Mouse (Mus musculus) spleen, adult 2 months (tissue): ENCODE measurements at regions not wholly inside any gene's neighbourhood (a gene's known extent, or its start where the extent isn't known, plus 50 kb on each side); places are given as distances from the start of the nearest gene placed in this dataset.

Experiments used
- DNase-seq, 2 experiments: peaks; one replicate each; pipeline versions ENCODE4 v3.0.0 to v3.0.0-alpha.2; 2012 to 2021; ENCODE audit warnings: low spot score in 2 of 2, low read depth in 1 of 2
- H3K27ac ChIP-seq: fragments of 200-500 bp; 2 replicates; pipeline ENCODE4 v1.5.1; 2012; ENCODE audit warnings: low read length, inconsistent platforms; ENCODE audit not compliant: insufficient read depth
- H3K27me3 ChIP-seq: fragments of 200-500 bp; 2 replicates; pipeline ENCODE4 v1.6.1; 2012; ENCODE audit warnings: mild to moderate bottlenecking, moderate library complexity, low read length, inconsistent platforms; ENCODE audit not compliant: control insufficient read depth, insufficient read depth
- H3K36me3 ChIP-seq: fragments of 200-500 bp; 2 replicates; pipeline ENCODE4 v1.6.1; 2012; ENCODE audit warnings: mild to moderate bottlenecking, low read length, inconsistent platforms; ENCODE audit not compliant: control insufficient read depth, insufficient read depth
- H3K4me1 ChIP-seq: fragments of 200-500 bp; 2 replicates; pipeline ENCODE4 v1.6.1; 2011; ENCODE audit warnings: inconsistent platforms; ENCODE audit not compliant: control insufficient read depth, insufficient read depth, insufficient read length
- H3K4me3 ChIP-seq: fragments of 200-500 bp; 2 replicates; pipeline ENCODE4 v1.5.1; 2011; ENCODE audit warnings: mild to moderate bottlenecking, inconsistent platforms; ENCODE audit not compliant: insufficient read depth, insufficient read length; ENCODE audit errors: extremely low read depth
- CTCF ChIP-seq: fragments of 200-500 bp; IDR thresholded peaks from 2 replicates; pipeline ENCODE4 v1.5.1; 2011; ENCODE audit warnings: mild to moderate bottlenecking, inconsistent platforms; ENCODE audit not compliant: insufficient read depth, insufficient read length, insufficient replicate concordance; ENCODE audit errors: extremely low read depth
- POLR2A ChIP-seq: fragments of 200-500 bp; IDR thresholded peaks from 2 replicates; pipeline ENCODE4 v1.6.1; 2011; ENCODE audit warnings: low read depth, low read length, inconsistent platforms
- WGBS: fragments of 180-500 bp; shearing (Covaris S2); methylation state at CpG from one replicate; pipeline ENCODE4 v1.1.7; 2018; 5-methylcytosine and 5-hydroxymethylcytosine counted together

GRCm38 (mm10) chr13:30600194-30600593 lies 55.0 kb upstream of the Uqcrfs1 start:
- H3K27me3 ChIP-seq = no peaks in the 10 kb centered on the region
- peaks cover 2% of the 10 kb centered on the region; the same call in 1 of the 2 replicates for H3K4me1 ChIP-seq
- H3K36me3 ChIP-seq = no peaks in the 10 kb centered on the region
- no peak overlapping the region for H3K4me3 ChIP-seq
- no peak for DNase-seq
- H3K27ac ChIP-seq = no peak overlapping the region
- WGBS = 88% methylated on average over 6 of the region's 6 CpGs
- no peak for TF ChIP-seq POLR2A
- no peak for TF ChIP-seq CTCF

- 71% methylated on average over 4 of the region's 4 CpGs for WGBS
- TF ChIP-seq POLR2A = no peak
- no peak for TF ChIP-seq CTCF
Observed at GRCm38 (mm10) chr13:30600625-30601407, 55.7 kb upstream of the Uqcrfs1 start.

GRCm38 (mm10) chr13:30603936-30604335 lies 55.9 kb upstream of the Dusp22 start:
- DNase-seq = peak in 1 of 2 experiments; percentile 20
- H3K27ac ChIP-seq = no peak overlapping the region
- H3K27me3 ChIP-seq = no peaks in the 10 kb centered on the region
- peaks cover 2% of the 10 kb centered on the region; the same call in 1 of the 2 replicates for H3K4me1 ChIP-seq
- no peak overlapping the region for H3K4me3 ChIP-seq
- no peaks in the 10 kb centered on the region for H3K36me3 ChIP-seq
- TF ChIP-seq POLR2A = no peak
- TF ChIP-seq CTCF = no peak
- WGBS = 39% methylated on average over 9 of the region's 9 CpGs

More at GRCm38 (mm10) chr13:30600625-30601407, 55.7 kb upstream of the Uqcrfs1 start:
- Histone ChIP-seq H3K27me3 (no peaks in the 10 kb centered on the region), H3K4me1 (peaks cover 2% of the 10 kb centered on the region; the same call in 1 of the 2 replicates), H3K4me3 (no peak overlapping the region), H3K36me3 (no peaks in the 10 kb centered on the region), H3K27ac (no peak overlapping the region)
- DNase-seq = no peak

GRCm38 (mm10) chr13:30607343-30607742 lies 52.5 kb upstream of the Dusp22 start:
- 62% methylated on average over 2 of the region's 2 CpGs for WGBS
- H3K4me3 ChIP-seq = no peak overlapping the region
- H3K27me3 ChIP-seq = no peaks in the 10 kb centered on the region
- peaks cover 4% of the 10 kb centered on the region; the same call in 1 of the 2 replicates for H3K4me1 ChIP-seq
- H3K36me3 ChIP-seq = no peaks in the 10 kb centered on the region
- no peak overlapping the region for H3K27ac ChIP-seq
- no peak for DNase-seq
- TF ChIP-seq CTCF (no peak), POLR2A (no peak)

- Histone ChIP-seq H3K4me3 (no peak overlapping the region), H3K27ac (no peak overlapping the region), H3K27me3 (no peaks in the 10 kb centered on the region), H3K4me1 (peaks cover 5% of the 10 kb centered on the region; the same call in 1 of the 2 replicates), H3K36me3 (no peaks in the 10 kb centered on the region)
- 89% methylated on average over 6 of the region's 6 CpGs for WGBS
- no peak for DNase-seq
- TF ChIP-seq CTCF (no peak), POLR2A (no peak)
Observed at GRCm38 (mm10) chr13:30607881-30608280, 51.9 kb upstream of the Dusp22 start.

- Histone ChIP-seq H3K4me3 (no peak overlapping the region), H3K27ac (no peak overlapping the region), H3K27me3 (no peaks in the 10 kb centered on the region), H3K4me1 (peaks cover 2% of the 10 kb centered on the region; the same call in 1 of the 2 replicates), H3K36me3 (no peaks in the 10 kb centered on the region)
- WGBS = 57% methylated on average over 3 of the region's 3 CpGs
- TF ChIP-seq POLR2A (no peak), CTCF (no peak)
- peak in 1 of 2 experiments; percentile 30 for DNase-seq
Observed at GRCm38 (mm10) chr13:30609784-30610183, 50.0 kb upstream of the Dusp22 start.
